Mouse (Mus musculus) kidney, adult 2 months (tissue): ENCODE measurements around the gene Wdr62.

ENCODE experiments used
- CTCF ChIP-seq: fragments of 200-500 bp; conservative IDR thresholded peaks from 2 replicates; pipeline ENCODE4 v1.5.1; 2011; ENCODE audit warnings: low read depth, mild to moderate bottlenecking, control low read depth, low read length, moderate library complexity, mixed read lengths; ENCODE audit not compliant: insufficient read depth, insufficient read length
- POLR2A ChIP-seq: fragments of 200-500 bp; IDR thresholded peaks from one replicate; pipeline ENCODE4 v1.6.1; 2011; ENCODE audit warnings: low read depth, low read length, control low read depth

DNA sequence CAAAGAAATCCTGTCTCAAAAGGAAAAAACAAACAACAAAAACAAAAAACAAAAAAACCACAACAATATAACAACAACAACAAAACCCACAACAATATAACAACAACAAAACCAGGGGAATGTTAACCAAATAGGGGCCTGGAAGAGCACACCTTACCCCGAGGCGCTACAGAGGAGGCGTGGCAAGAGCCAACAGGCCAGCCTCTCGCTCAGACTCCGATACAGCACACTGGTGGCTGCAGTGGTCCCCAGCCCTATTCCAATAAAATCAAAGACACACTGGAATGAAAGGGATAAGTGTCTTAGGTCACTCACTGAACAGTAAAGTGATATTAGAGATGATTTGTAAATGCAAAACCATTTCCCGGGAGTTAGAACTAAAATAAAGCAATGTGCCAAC is 683 bp downstream of the Wdr62 start:
- TF ChIP-seq CTCF (no peak), POLR2A (no peak)
